Mouse (Mus musculus): ENCODE data around the gene Sart1.

Gene Sart1

DNA sequence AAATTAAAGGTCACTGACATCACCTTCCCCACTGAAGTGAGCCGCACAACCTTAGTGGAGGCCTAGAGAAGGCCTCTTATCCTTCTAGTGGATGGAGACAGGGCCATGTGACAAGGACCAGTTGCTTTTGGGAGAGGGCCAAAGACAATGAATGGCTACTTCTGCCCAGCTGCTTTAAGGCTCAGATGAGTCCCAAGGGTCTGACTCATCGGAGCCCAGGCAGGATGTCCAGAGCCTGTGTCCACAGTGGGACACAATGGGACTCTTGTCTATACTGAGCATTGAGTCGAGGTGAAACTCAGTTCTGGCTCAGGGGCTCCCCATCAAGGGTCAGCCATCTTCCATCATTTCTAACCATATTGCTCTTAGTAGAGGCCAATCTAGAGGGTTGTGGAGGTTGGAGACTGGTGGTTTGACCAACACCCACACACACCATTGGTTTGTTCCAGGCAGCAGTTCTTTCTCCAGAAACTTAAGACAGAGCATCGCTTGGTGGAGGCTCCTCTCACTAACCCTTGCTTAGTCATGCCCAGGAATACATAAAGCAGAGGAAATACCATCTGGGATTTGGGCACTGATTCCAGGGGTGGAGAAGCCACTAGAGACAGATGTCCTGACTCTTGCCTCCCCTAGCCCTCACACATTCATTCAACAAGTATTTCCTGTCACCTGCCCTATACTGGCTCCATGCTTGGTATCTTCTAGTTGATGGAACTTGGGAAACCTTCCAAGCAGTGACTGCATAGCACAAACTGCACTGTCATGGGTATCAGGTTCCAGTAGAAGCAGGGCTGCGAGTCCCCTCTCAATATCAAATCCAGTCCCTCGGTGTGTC, 43.0 kb downstream of the Sart1 start:
- in situ Hi-C loops (cut with MboI; ENCODE audit: low pct_unique_long_range_greater_than_20kb in 1 of 2, low sequenced_read_pairs in 2 of 2, unreplicated experiment in 1 of 2), result no loop called here

DNA sequence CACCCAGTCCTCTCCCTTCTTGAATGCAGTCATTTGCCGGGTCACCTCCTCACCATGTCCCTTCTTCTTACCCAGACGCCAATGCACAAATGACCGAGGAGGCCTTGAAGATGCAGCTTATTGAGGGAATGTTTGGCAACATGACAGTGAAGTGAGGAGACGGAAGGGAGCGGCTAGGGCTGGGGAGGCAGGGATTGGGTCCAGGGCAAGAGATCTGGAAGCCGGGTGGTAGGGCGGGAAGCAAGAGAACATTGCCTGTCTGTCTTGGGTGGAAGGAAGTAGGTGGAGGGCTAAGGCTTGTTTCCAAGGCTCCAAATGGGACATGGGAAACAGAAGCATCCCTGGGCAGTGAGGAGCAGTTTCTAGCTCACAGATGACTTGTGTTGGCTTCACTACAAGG, 47.1 kb downstream of the Sart1 start:
- in situ Hi-C loops (cut with MboI; ENCODE audit: low pct_unique_long_range_greater_than_20kb in 1 of 2, low sequenced_read_pairs in 2 of 2, unreplicated experiment in 1 of 2), result no loop called here

DNA sequence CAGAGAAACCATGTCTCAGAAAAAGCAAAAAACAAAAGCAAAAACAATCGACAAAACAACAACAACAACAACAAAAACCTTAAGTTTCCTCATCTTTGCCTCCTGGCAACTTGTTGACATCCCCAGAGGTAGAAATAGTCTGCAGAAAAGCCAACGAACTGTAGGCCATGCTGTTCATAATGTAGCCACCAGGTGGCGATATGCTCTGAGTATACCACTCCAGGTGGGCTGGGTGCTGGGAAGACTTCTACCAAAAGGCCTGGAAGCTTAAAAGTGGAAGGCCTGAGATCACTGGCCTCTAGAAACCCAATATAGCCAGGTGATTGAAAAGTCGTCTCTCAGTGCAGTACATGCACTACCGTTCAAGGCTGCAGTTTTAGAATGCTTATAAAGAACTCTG, 50.5 kb downstream of the Sart1 start:
- in situ Hi-C loops (cut with MboI; ENCODE audit: low pct_unique_long_range_greater_than_20kb in 1 of 2, low sequenced_read_pairs in 2 of 2, unreplicated experiment in 1 of 2), result no loop called here

DNA sequence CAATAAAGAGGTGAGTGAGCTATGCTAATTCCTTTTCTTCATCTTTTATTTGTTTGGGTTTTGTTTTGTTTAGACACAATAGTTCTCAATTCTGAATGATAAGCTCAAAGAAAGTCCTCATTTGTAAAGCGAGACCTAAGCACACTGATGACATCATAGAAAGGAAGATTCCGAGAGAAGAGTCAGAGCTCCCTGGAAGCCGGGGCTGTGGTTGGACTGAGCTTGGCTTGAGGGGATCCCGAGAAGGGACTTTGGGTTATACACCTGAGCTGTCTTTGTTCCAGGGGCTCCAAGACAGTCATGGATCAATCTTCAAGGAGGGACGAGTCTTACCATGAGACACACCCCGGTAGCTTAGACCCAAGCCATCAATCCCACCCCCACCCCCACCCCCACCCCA, 53.1 kb downstream of the Sart1 start, which contains the start of gene Catsper1:
Gene Catsper1 (plus strand): TSS at position 301 of the 400 bp plus-strand sequence.
- in situ Hi-C loops (cut with MboI; ENCODE audit: low pct_unique_long_range_greater_than_20kb in 1 of 2, low sequenced_read_pairs in 2 of 2, unreplicated experiment in 1 of 2), result no loop called here

DNA sequence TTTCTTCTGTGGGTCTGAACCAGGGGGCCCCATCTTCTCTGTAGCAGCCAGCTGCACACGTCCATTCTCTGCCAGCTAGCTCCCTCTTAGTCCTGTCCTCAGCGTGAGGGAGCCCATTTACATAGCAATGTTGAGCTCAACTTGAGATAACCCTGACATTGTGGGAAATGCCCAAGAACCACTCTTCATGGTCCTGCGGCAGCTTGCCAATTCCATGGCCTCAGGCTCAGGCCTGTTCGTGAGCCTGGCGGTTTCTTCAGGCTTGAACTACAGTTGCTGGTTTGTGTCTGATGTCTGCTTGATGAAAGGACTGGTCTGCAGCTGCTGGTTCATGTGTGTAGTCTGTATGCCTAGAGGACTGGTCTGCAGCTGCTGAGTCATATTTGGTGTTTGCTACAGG, 53.8 kb downstream of the Sart1 start:
- in situ Hi-C loops (cut with MboI; ENCODE audit: low pct_unique_long_range_greater_than_20kb in 1 of 2, low sequenced_read_pairs in 2 of 2, unreplicated experiment in 1 of 2), result no loop called here

DNA sequence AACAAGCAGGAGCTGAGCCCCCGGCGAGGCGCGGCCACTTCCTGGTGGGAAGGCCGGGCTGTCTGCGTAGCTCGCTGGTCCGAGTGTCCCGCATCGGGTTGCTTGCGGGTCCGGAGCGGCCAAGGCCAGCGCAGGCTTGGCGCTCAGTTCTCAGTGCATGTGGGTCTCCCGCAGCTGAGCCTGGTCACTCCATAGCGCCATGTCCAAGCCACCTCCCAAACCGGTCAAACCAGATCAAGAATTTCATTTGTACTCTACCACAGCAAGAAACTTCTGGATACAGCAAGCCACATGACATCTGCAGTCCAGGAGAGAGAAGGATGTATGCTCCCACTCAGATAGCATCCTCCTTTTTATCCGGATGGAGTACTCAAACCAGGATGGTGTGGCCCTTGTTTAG, 60.5 kb downstream of the Sart1 start:
- in situ Hi-C loops (cut with MboI; ENCODE audit: low pct_unique_long_range_greater_than_20kb in 1 of 2, low sequenced_read_pairs in 2 of 2, unreplicated experiment in 1 of 2), result no loop called here
